Mouse (Mus musculus) stomach, embryonic 15.5 days (tissue): ENCODE data around the gene Tyk2. TPM values are rescaled to one million over a fixed set of nuclear protein-coding genes. Genes with fewer than 3 reads are reported as not detected.
A peak's percentile ranks its signal among the peaks of the same experiment; 100 is the strongest.

Experiments
- ATAC-seq: fragments of 200-750 bp; cut with Nextera tagmentation; 2 replicates; pipeline ENCODE4 v1.8.0; 2017; ENCODE audit warnings: low read depth, moderate number of reproducible peaks, moderate TSS enrichment; ENCODE audit not compliant: insufficient read depth, low FRiP score
- H3K27ac ChIP-seq: fragments of 300-500 bp; sonication (generic); 2 replicates; pipeline ENCODE4 v1.5.1; 2015; ENCODE audit warnings: mild to moderate bottlenecking, inconsistent platforms
- H3K27me3 ChIP-seq: fragments of 300-500 bp; sonication (generic); replicated peaks from 2 replicates; pipeline ENCODE4 v1.6.1; 2015; ENCODE audit warnings: inconsistent platforms
- H3K36me3 ChIP-seq: fragments of 300-500 bp; sonication (generic); 2 replicates; pipeline ENCODE4 v1.6.1; 2015; ENCODE audit warnings: inconsistent platforms
- H3K4me1 ChIP-seq: fragments of 300-500 bp; sonication (generic); 2 replicates; pipeline ENCODE4 v1.6.1; 2015; ENCODE audit warnings: inconsistent platforms
- H3K4me2 ChIP-seq: fragments of 300-500 bp; sonication (generic); 2 replicates; pipeline ENCODE4 v1.6.1; 2015; ENCODE audit warnings: mild to moderate bottlenecking, inconsistent platforms
- H3K4me3 ChIP-seq: fragments of 300-500 bp; sonication (generic); replicated peaks from 2 replicates; pipeline ENCODE4 v1.5.1; 2015; ENCODE audit warnings: inconsistent platforms
- H3K9ac ChIP-seq: fragments of 300-500 bp; sonication (generic); 2 replicates; pipeline ENCODE4 v1.6.1; 2015; ENCODE audit warnings: inconsistent platforms
- H3K9me3 ChIP-seq: fragments of 300-500 bp; sonication (generic); 2 replicates; pipeline ENCODE4 v1.6.1; 2016; ENCODE audit warnings: inconsistent platforms
- WGBS: fragments of 180-500 bp; shearing (Covaris S2); methylation state at CpG from one replicate; pipeline ENCODE4 v1.1.7; 2015; 5-methylcytosine and 5-hydroxymethylcytosine counted together
- polyA plus RNA-seq: library from polyadenylated mRNA; unstranded; fragments of >200 nt; fragmentation: Nextera tagmentation; extraction: Ambion mirVana; gene quantifications from 2 replicates; pipeline ENCODE4 v1.2.1, GENCODE M21; 2015

Tyk2 gene
- polyA plus RNA-seq, 1 experiment from 2014 or later = 13.6 TPM

DNA sequence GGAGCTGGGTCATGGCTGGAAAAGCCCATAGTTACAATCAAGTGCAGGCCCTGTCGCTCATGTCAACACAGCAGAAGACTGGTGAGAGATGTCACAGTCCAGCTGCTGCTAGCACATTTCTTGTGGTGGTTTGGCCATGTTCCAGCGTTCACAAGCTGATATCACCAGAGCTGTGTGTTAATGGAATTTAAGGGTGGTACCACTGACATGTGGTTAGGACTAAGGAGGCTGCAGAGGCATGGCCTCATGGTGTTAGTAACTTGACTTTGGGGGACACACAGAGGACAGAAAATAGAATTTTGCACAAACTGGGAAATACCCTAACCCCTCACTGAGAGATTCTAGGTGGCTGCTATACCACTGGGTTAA, 4.8 kb downstream of the Tyk2 start:
- ATAC-seq = no peak
- no peaks in the 10 kb centered on the region for H3K9me3 ChIP-seq
- H3K4me2 ChIP-seq = no peak overlapping the region
- WGBS = 77% methylated on average over 2 of the region's 2 CpGs
- no peak overlapping the region for H3K9ac ChIP-seq
- H3K4me1 ChIP-seq = peaks cover 3% of the 10 kb centered on the region; the same call in 1 of the 2 replicates
- H3K27ac ChIP-seq = no peak overlapping the region
- H3K4me3 ChIP-seq = no peak overlapping the region
- H3K36me3 ChIP-seq = peaks cover 18% of the 10 kb centered on the region; the same call in 1 of the 2 replicates
- no peaks in the 10 kb centered on the region for H3K27me3 ChIP-seq

DNA sequence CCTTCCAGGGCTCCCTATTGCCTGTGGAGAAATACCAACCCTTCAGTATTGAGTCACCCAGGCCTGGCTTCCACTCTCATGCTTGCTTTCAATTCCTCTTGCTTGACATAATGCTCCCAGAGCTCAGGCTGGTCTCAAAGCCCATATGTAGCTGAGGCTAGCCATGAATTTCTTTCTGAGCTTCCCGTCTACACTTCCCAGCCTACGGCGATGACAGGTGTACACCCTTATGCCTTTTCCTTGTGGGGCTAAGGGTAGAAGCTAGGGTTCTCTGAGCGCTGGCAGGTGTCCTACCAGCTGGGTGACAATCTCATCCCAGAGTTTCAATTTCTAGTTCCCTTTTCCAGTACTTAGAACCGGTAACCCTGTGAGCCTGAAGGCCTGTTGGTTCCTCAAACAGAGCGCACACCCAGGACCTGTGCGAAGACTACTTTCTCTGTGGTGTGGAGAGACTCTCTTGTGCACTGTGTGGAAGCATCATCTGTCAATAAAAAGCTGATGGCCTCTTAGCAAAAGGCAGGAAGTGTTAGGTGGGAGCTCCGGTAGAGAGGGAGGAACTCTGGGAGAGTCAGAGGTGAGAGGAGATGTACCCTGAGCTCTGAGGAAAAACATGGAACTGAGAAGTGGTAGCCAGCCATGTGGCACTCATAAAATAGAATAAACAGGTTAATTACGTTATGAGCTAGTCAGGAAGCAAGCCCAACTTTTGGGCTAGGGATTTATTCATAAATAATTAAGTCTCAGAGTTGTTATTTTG, 5.4 kb downstream of the Tyk2 start:
- Histone ChIP-seq H3K4me1 (peaks cover 3% of the 10 kb centered on the region; the same call in 1 of the 2 replicates), H3K9ac (no peak overlapping the region), H3K4me3 (no peak overlapping the region), H3K27me3 (no peaks in the 10 kb centered on the region), H3K36me3 (peaks cover 18% of the 10 kb centered on the region; the same call in 1 of the 2 replicates), H3K9me3 (no peaks in the 10 kb centered on the region), H3K27ac (no peak overlapping the region), H3K4me2 (no peak overlapping the region)
- 85% methylated on average over 9 of the region's 9 CpGs for WGBS
- ATAC-seq = no peak

- Histone ChIP-seq H3K4me2 (no peak overlapping the region), H3K4me1 (no peaks in the 10 kb centered on the region), H3K9ac (no peak overlapping the region), H3K36me3 (peaks cover 25% of the 10 kb centered on the region), H3K27me3 (no peaks in the 10 kb centered on the region), H3K27ac (no peak overlapping the region), H3K9me3 (no peaks in the 10 kb centered on the region), H3K4me3 (no peak overlapping the region)
- WGBS = 76% methylated on average over 5 of the region's 5 CpGs
- ATAC-seq = no peak; the same call in 1 of the 2 replicates
Measured at GRCm38 (mm10) chr9:21124837-21125236, 6.2 kb downstream of the Tyk2 start.

GRCm38 (mm10) chr9:21121483-21121882, 9.6 kb downstream of the Tyk2 start:
- H3K27ac ChIP-seq = no peak overlapping the region
- no peak overlapping the region for H3K4me3 ChIP-seq
- no peak overlapping the region for H3K9ac ChIP-seq
- no peaks in the 10 kb centered on the region for H3K27me3 ChIP-seq
- no peaks in the 10 kb centered on the region for H3K4me1 ChIP-seq
- WGBS = 88% methylated on average over 16 of the region's 16 CpGs
- peaks cover 17% of the 10 kb centered on the region for H3K36me3 ChIP-seq
- no peak overlapping the region for H3K4me2 ChIP-seq
- no peaks in the 10 kb centered on the region for H3K9me3 ChIP-seq
- ATAC-seq = no peak

DNA sequence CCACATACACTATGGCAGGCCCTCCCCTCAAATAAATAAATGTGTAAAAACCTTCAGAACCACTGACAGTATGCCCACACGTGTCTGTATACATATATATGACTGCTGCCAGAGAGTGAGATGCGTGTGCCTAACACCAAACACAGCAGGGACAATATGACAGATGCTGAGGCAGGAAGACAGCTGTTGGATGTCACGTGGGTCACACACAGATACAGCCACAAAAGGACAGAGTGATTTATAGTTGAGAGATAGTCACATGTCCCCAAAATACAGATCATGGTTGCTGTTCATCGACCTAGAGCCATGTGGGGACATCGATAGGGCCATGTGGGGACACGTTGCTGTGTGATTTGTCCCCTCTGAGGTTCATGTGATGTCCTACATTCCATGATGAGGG, 14.0 kb downstream of the Tyk2 start:
- Histone ChIP-seq H3K4me1 (no peaks in the 10 kb centered on the region), H3K9ac (no peak overlapping the region), H3K4me3 (no peak overlapping the region), H3K4me2 (no peak overlapping the region), H3K9me3 (no peaks in the 10 kb centered on the region), H3K27me3 (no peaks in the 10 kb centered on the region), H3K27ac (no peak overlapping the region), H3K36me3 (peaks cover 8% of the 10 kb centered on the region; the same call in 1 of the 2 replicates)
- no peak for ATAC-seq
- 68% methylated on average over 6 of the region's 6 CpGs for WGBS

- Histone ChIP-seq H3K27me3 (no peaks in the 10 kb centered on the region), H3K36me3 (peaks cover 4% of the 10 kb centered on the region; the same call in 1 of the 2 replicates), H3K4me3 (no peak overlapping the region), H3K9me3 (no peaks in the 10 kb centered on the region), H3K27ac (no peak overlapping the region), H3K4me1 (no peaks in the 10 kb centered on the region), H3K4me2 (no peak overlapping the region), H3K9ac (no peak overlapping the region)
- 82% methylated on average over 8 of the region's 8 CpGs for WGBS
- ATAC-seq = no peak
Measured at GRCm38 (mm10) chr9:21115105-21115504, 15.9 kb downstream of the Tyk2 start.

GRCm38 (mm10) chr9:21114190-21114589, 16.9 kb downstream of the Tyk2 start:
- 86% methylated on average over 7 of the region's 7 CpGs for WGBS
- Histone ChIP-seq H3K9ac (no peak overlapping the region), H3K4me3 (no peak overlapping the region), H3K4me1 (no peaks in the 10 kb centered on the region), H3K4me2 (no peak overlapping the region), H3K36me3 (no peaks in the 10 kb centered on the region), H3K27ac (no peak overlapping the region), H3K27me3 (no peaks in the 10 kb centered on the region), H3K9me3 (no peaks in the 10 kb centered on the region)
- no peak for ATAC-seq

DNA sequence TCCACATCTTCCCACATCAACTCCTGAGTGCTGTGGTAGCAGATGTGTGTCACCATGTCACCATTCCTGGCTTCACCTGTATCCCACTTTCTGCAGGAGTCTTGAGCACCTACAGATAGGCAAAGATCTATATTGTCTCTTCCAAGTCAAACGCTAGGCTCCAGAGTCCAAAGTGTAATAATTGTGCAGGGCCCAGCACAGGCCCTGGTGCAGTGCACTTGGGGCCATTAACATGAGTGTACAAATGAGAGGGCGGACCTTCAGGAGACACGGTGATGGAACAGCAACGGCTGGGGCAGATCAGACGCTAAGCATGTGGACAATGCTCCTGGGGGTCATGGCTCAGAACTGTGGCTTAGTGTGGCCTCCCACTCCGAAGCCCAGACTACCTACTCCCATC, 17.3 kb downstream of the Tyk2 start:
- Histone ChIP-seq H3K27me3 (no peaks in the 10 kb centered on the region), H3K27ac (no peak overlapping the region), H3K4me3 (no peak overlapping the region), H3K4me2 (no peak overlapping the region), H3K9ac (no peak overlapping the region), H3K36me3 (no peaks in the 10 kb centered on the region), H3K9me3 (no peaks in the 10 kb centered on the region), H3K4me1 (no peaks in the 10 kb centered on the region)
- ATAC-seq = no peak
- 89% methylated on average over 6 of the region's 6 CpGs for WGBS

DNA sequence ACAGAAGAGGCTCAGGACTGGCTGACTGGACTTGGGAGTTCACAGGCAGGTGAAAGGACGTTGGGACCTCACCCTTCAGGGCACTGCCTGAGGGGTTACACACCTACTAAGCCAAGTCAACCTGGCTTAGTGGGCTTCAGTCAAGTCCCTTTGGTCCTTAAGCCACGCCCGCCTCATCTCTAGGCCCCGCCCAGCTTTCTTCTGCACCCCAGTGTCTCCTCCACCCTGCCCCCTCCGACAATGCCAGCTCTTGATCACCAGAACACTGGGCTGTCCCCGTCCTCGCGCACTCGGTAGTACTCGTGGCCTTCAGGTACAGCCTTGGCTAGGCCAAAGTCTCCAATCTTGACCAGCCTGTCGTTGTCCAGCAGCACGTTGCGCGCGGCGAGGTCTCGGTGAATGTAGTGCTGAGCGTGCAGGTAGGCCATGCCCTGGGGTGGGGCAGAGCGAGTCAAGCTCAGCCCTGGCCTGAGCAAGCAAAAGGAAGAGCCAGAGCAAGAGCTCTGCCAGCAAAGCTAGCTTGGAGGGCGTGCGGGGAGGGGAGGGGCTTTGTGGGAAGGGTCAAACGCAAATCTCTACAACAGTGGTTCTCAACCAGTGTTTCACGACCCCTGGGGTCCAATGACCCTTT, 23.3 kb downstream of the Tyk2 start:
- Histone ChIP-seq H3K27ac (no peak overlapping the region), H3K36me3 (no peaks in the 10 kb centered on the region), H3K4me2 (no peak overlapping the region), H3K9ac (no peak overlapping the region), H3K27me3 (no peaks in the 10 kb centered on the region), H3K9me3 (no peaks in the 10 kb centered on the region), H3K4me1 (no peaks in the 10 kb centered on the region), H3K4me3 (no peak overlapping the region)
- 0 out of 2 replicates have a peak, but pooled peaks have one; percentile 20 for ATAC-seq
- WGBS = 45% methylated on average over 23 of the region's 23 CpGs

DNA sequence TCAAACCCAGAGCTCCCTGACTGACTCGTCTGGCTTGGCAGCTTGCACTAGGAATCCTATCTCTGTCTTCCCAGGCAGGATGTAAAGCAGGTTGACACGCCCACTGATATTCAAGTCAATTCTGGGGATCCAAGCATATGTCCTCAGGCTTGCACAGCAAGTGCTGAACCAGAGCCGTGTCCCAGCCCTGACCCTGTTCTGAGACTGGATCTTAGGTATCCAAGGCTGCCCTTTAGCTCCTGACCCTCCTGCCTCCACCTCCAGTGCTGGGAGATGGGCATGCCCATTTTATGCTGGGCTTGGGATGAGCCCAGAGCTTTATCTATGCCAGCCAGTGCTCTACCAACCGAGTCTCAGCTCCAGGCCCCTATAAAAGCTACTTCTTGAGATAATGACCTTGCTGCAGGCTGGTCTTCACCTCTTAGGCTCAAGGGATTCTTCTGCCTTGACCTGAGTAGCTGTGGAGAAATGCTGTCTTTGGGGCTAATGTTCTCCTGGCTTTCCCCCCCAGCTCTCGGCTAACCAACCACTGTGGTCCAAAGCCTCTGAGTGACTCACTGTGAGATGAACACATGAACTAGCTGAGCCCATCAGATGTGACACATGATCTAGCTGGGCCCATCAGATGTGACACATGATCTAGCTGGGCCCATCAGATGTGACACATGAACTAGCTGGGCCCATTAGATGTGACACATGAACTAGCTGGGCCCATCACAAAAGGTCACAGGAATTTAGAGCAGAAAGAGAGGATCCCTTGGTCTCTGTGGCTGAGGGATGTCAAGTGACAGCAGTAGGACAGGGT, 25.1 kb downstream of the Tyk2 start:
- WGBS = 77% methylated on average over 5 of the region's 5 CpGs
- Histone ChIP-seq H3K4me3 (no peak overlapping the region), H3K36me3 (no peaks in the 10 kb centered on the region), H3K27ac (no peak overlapping the region), H3K9ac (no peak overlapping the region), H3K9me3 (no peaks in the 10 kb centered on the region), H3K27me3 (no peaks in the 10 kb centered on the region), H3K4me2 (no peak overlapping the region), H3K4me1 (no peaks in the 10 kb centered on the region)
- ATAC-seq = peak; percentile 59; the same call in 1 of the 2 replicates

- Histone ChIP-seq H3K9me3 (no peaks in the 10 kb centered on the region), H3K4me1 (no peaks in the 10 kb centered on the region), H3K4me2 (no peak overlapping the region), H3K4me3 (no peak overlapping the region), H3K9ac (no peak overlapping the region), H3K36me3 (no peaks in the 10 kb centered on the region), H3K27ac (no peak overlapping the region), H3K27me3 (no peaks in the 10 kb centered on the region)
- WGBS = 85% methylated on average over 6 of the region's 6 CpGs
- ATAC-seq = no peak
Measured at GRCm38 (mm10) chr9:21104814-21105213, 26.2 kb downstream of the Tyk2 start.

- no peak overlapping the region for H3K27ac ChIP-seq
- H3K9me3 ChIP-seq = no peaks in the 10 kb centered on the region
- H3K27me3 ChIP-seq = no peaks in the 10 kb centered on the region
- H3K4me3 ChIP-seq = no peak overlapping the region
- H3K4me2 ChIP-seq = no peak overlapping the region
- H3K4me1 ChIP-seq = no peaks in the 10 kb centered on the region
- ATAC-seq = no peak
- no peak overlapping the region for H3K9ac ChIP-seq
- no peaks in the 10 kb centered on the region for H3K36me3 ChIP-seq
- 94% methylated on average over 2 of the region's 2 CpGs for WGBS
Measured at GRCm38 (mm10) chr9:21102076-21102475, 29.0 kb downstream of the Tyk2 start.
